Mouse (Mus musculus) heart, postnatal 0 days (tissue): ENCODE data around the gene Gm11938.

Experiments
- CTCF ChIP-seq: IDR thresholded peaks from 2 replicates; pipeline ENCODE4 v1.5.1; 2016; ENCODE audit warnings: antibody characterized with exemption, control low read depth, low read depth
- EP300 ChIP-seq: IDR thresholded peaks from 2 replicates; pipeline ENCODE4 v1.6.1; 2016; ENCODE audit warnings: antibody characterized with exemption, low read depth

DNA sequence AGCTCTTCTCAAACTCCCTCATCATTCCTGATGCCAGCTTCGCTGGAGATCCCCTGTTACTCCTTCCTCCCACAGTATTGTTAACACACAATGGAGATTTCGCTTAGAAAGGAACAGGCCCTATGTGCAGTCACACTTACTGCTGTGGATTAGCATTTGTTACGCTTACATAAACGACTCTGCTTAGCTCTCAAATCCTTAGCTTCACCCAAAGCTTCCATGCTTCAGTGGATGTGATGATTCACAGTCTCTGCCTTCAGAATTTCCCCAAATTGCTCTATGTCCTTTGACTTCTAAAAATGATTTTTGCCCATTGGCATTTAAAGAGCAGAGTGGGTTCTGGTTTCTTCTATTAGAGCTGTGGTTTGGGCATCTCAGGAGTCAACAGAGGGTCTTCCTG lies 29.9 kb downstream of the Gm11938 start:
- TF ChIP-seq CTCF (no peak), EP300 (no peak)
